Mouse (Mus musculus) hindbrain, embryonic 10.5 days (tissue): ENCODE results near the gene Tac4. TPM values are rescaled to one million over a fixed set of nuclear protein-coding genes. Genes with fewer than 3 reads are reported as not detected.

ENCODE experiments used
- DNase-seq: peaks from one replicate; pipeline ENCODE4 v3.0.0-alpha.2; 2017; ENCODE audit warnings: low spot score
- H3K27ac ChIP-seq: fragments of 300-500 bp; sonication (generic); 2 replicates; pipeline ENCODE4 v1.5.1; 2016; ENCODE audit warnings: mild to moderate bottlenecking, moderate library complexity
- H3K27me3 ChIP-seq: fragments of 300-500 bp; sonication (generic); 2 replicates; pipeline ENCODE4 v1.6.1; 2016; ENCODE audit warnings: mild to moderate bottlenecking; ENCODE audit not compliant: poor library complexity, insufficient read depth, severe bottlenecking
- H3K36me3 ChIP-seq: fragments of 300-500 bp; sonication (generic); 2 replicates; pipeline ENCODE4 v1.6.1; 2016; ENCODE audit warnings: mild to moderate bottlenecking, moderate library complexity
- H3K4me1 ChIP-seq: fragments of 300-500 bp; sonication (generic); replicated peaks from 2 replicates; pipeline ENCODE4 v1.6.1; 2016; ENCODE audit warnings: mild to moderate bottlenecking
- H3K4me3 ChIP-seq: fragments of 300-500 bp; sonication (generic); 2 replicates; pipeline ENCODE4 v1.5.1; 2016; ENCODE audit warnings: mild to moderate bottlenecking, moderate library complexity
- H3K9me3 ChIP-seq: fragments of 300-500 bp; sonication (generic); 2 replicates; pipeline ENCODE4 v1.6.1; 2016; ENCODE audit warnings: mild to moderate bottlenecking, moderate library complexity
- WGBS: fragments of 180-500 bp; shearing (Covaris S2); methylation state at CpG from one replicate; pipeline ENCODE4 v1.1.7; 2016; 5-methylcytosine and 5-hydroxymethylcytosine counted together
- polyA plus RNA-seq: library from polyadenylated mRNA; unstranded; fragments of >200 nt; fragmentation: Nextera tagmentation; extraction: Ambion mirVana; gene quantifications from 2 replicates; pipeline ENCODE4 v1.2.1, GENCODE M21; 2016

Gene Tac4
- polyA plus RNA-seq: 0.12 TPM in 1 of 2 replicates, not detected in the other

- Histone ChIP-seq H3K9me3 (no peaks in the 10 kb centered on the region), H3K27me3 (peaks cover 29% of the 10 kb centered on the region), H3K4me3 (no peak within 1 kb of the TSS), H3K4me1 (peaks cover 34% of the 10 kb centered on the region), H3K36me3 (0 out of 2 replicates have a peak, but pooled peaks cover 7% of the 10 kb centered on the region), H3K27ac (no peak within 1 kb of the TSS)
- 77% methylated on average over 5 of the region's 5 CpGs for WGBS
- DNase-seq: no peak
Measured at GRCm38 (mm10) chr11:95261178-95261751, at the start of gene Tac4. Gene Tac4, plus strand, starts transcription at chr11:95261529.

GRCm38 (mm10) chr11:95213607-95214006, 47.7 kb upstream of the Tac4 start:
- H3K4me1 ChIP-seq: peaks cover 36% of the 10 kb centered on the region
- H3K36me3 ChIP-seq: no peaks in the 10 kb centered on the region
- peaks cover 69% of the 10 kb centered on the region for H3K27me3 ChIP-seq
- WGBS: 29% methylated on average over 6 of the region's 6 CpGs
- no peak for DNase-seq
- peak overlapping the region; percentile 60; the same call in 1 of the 2 replicates for H3K27ac ChIP-seq
- no peak overlapping the region for H3K4me3 ChIP-seq
- no peaks in the 10 kb centered on the region for H3K9me3 ChIP-seq

GRCm38 (mm10) chr11:95214305-95214704, 47.0 kb upstream of the Tac4 start:
- Histone ChIP-seq H3K4me3 (no peak overlapping the region), H3K27me3 (peaks cover 69% of the 10 kb centered on the region)

GRCm38 (mm10) chr11:95216193-95216592, 45.1 kb upstream of the Tac4 start:
- no peak overlapping the region for H3K4me3 ChIP-seq
- H3K4me1 ChIP-seq: peaks cover 20% of the 10 kb centered on the region
- no peaks in the 10 kb centered on the region for H3K9me3 ChIP-seq
- H3K27ac ChIP-seq: no peak overlapping the region
- DNase-seq: no peak
- H3K36me3 ChIP-seq: no peaks in the 10 kb centered on the region
- peaks cover 69% of the 10 kb centered on the region for H3K27me3 ChIP-seq
- 69% methylated on average over 3 of the region's 3 CpGs for WGBS

More at GRCm38 (mm10) chr11:95214305-95214704, 47.0 kb upstream of the Tac4 start:
- DNase-seq: no peak
- no peaks in the 10 kb centered on the region for H3K9me3 ChIP-seq
- no peaks in the 10 kb centered on the region for H3K36me3 ChIP-seq
- H3K4me1 ChIP-seq: peaks cover 36% of the 10 kb centered on the region
- 7% methylated on average over 5 of the region's 5 CpGs for WGBS
- H3K27ac ChIP-seq: peak overlapping the region; percentile 60; the same call in 1 of the 2 replicates

GRCm38 (mm10) chr11:95219111-95219510, 42.2 kb upstream of the Tac4 start:
- H3K27me3 ChIP-seq: peaks cover 80% of the 10 kb centered on the region
- H3K4me1 ChIP-seq: peaks cover 23% of the 10 kb centered on the region
- 57% methylated on average over 8 of the region's 8 CpGs for WGBS
- H3K36me3 ChIP-seq: no peaks in the 10 kb centered on the region
- H3K4me3 ChIP-seq: no peak overlapping the region
- H3K27ac ChIP-seq: no peak overlapping the region
- no peak for DNase-seq
- H3K9me3 ChIP-seq: no peaks in the 10 kb centered on the region

GRCm38 (mm10) chr11:95223473-95223872, 37.9 kb upstream of the Tac4 start:
- Histone ChIP-seq H3K27me3 (peaks cover 82% of the 10 kb centered on the region), H3K9me3 (no peaks in the 10 kb centered on the region), H3K27ac (peak overlapping the region; percentile 53; the same call in 1 of the 2 replicates), H3K36me3 (no peaks in the 10 kb centered on the region), H3K4me1 (peaks cover 38% of the 10 kb centered on the region), H3K4me3 (peak overlapping the region; percentile 51)
- DNase-seq: peak; percentile 43
- under 1% methylated on average over 31 of the region's 31 CpGs for WGBS

- H3K4me3 ChIP-seq: peak overlapping the region; percentile 51
- no peaks in the 10 kb centered on the region for H3K36me3 ChIP-seq
- peak; percentile 28 for DNase-seq
- H3K9me3 ChIP-seq: no peaks in the 10 kb centered on the region
- H3K27ac ChIP-seq: peak overlapping the region; percentile 53; the same call in 1 of the 2 replicates
- peaks cover 45% of the 10 kb centered on the region for H3K4me1 ChIP-seq
- 10% methylated on average over 15 of the region's 15 CpGs for WGBS
- peaks cover 73% of the 10 kb centered on the region for H3K27me3 ChIP-seq
Measured at GRCm38 (mm10) chr11:95224124-95224893, 37.0 kb upstream of the Tac4 start.

- 21% methylated on average over 7 of the region's 7 CpGs for WGBS
- Histone ChIP-seq H3K4me1 (peaks cover 45% of the 10 kb centered on the region), H3K4me3 (no peak overlapping the region), H3K27me3 (peaks cover 78% of the 10 kb centered on the region), H3K36me3 (no peaks in the 10 kb centered on the region), H3K27ac (no peak overlapping the region), H3K9me3 (no peaks in the 10 kb centered on the region)
- no peak for DNase-seq
Measured at GRCm38 (mm10) chr11:95225448-95225847, 35.9 kb upstream of the Tac4 start.

GRCm38 (mm10) chr11:95227467-95227866, 33.9 kb upstream of the Tac4 start:
- peaks cover 55% of the 10 kb centered on the region for H3K4me1 ChIP-seq
- no peaks in the 10 kb centered on the region for H3K36me3 ChIP-seq
- H3K27ac ChIP-seq: no peak overlapping the region
- 59% methylated on average over 5 of the region's 5 CpGs for WGBS
- peaks cover 81% of the 10 kb centered on the region for H3K27me3 ChIP-seq
- no peaks in the 10 kb centered on the region for H3K9me3 ChIP-seq
- no peak for DNase-seq
- H3K4me3 ChIP-seq: no peak overlapping the region

GRCm38 (mm10) chr11:95231688-95232328, 29.5 kb upstream of the Tac4 start:
- DNase-seq: peak; percentile 85
- Histone ChIP-seq H3K27ac (peak overlapping the region; percentile 41; the same call in 1 of the 2 replicates), H3K4me1 (peaks cover 41% of the 10 kb centered on the region), H3K36me3 (no peaks in the 10 kb centered on the region), H3K4me3 (peak overlapping the region; percentile 30), H3K27me3 (peaks cover 53% of the 10 kb centered on the region), H3K9me3 (no peaks in the 10 kb centered on the region)
- 7% methylated on average over 24 of the region's 24 CpGs for WGBS

- DNase-seq: no peak
- WGBS: 38% methylated on average over 6 of the region's 6 CpGs
- H3K9me3 ChIP-seq: no peaks in the 10 kb centered on the region
- no peaks in the 10 kb centered on the region for H3K36me3 ChIP-seq
- 0 out of 2 replicates have a peak overlapping the region, but pooled peaks have one; percentile 41 for H3K27ac ChIP-seq
- peaks cover 51% of the 10 kb centered on the region for H3K27me3 ChIP-seq
- peaks cover 45% of the 10 kb centered on the region for H3K4me1 ChIP-seq
- H3K4me3 ChIP-seq: peak overlapping the region; percentile 30; the same call in 1 of the 2 replicates
Measured at GRCm38 (mm10) chr11:95232329-95232696, 29.0 kb upstream of the Tac4 start.

GRCm38 (mm10) chr11:95238477-95238876, 22.9 kb upstream of the Tac4 start:
- 74% methylated on average over 6 of the region's 6 CpGs for WGBS

More at GRCm38 (mm10) chr11:95238477-95238876, 22.9 kb upstream of the Tac4 start:
- Histone ChIP-seq H3K27ac (peak overlapping the region; percentile 9; the same call in 1 of the 2 replicates), H3K4me3 (no peak overlapping the region), H3K4me1 (peaks cover 46% of the 10 kb centered on the region), H3K36me3 (no peaks in the 10 kb centered on the region), H3K27me3 (peaks cover 17% of the 10 kb centered on the region; the same call in 1 of the 2 replicates), H3K9me3 (no peaks in the 10 kb centered on the region)
- DNase-seq: no peak
